Mouse (Mus musculus): ENCODE measurements around the gene Boll.

Gene Boll

GRCm38 (mm10) chr1:55207561-55207960 is 155.7 kb downstream of the Boll start:
- DNase-seq (ENCODE audit: low spot score in 2 of 2), result no peak

- DNase-seq (ENCODE audit: low spot score in 2 of 2), result no peak
Measured at GRCm38 (mm10) chr1:55205808-55206327, 157.4 kb downstream of the Boll start.

GRCm38 (mm10) chr1:55201850-55202752 is 161.2 kb downstream of the Boll start:
- peak; percentile 31 to 32 for DNase-seq (ENCODE audit: low spot score in 2 of 2)

- DNase-seq (ENCODE audit: low spot score in 2 of 2), result no peak
Measured at GRCm38 (mm10) chr1:55198719-55199118, 164.6 kb downstream of the Boll start.

Measured in frontal cortex, postnatal 14 days (tissue).